Mouse (Mus musculus): Measurements from ENCODE around the gene Iqcf6. TPM values are rescaled to one million over a fixed set of nuclear protein-coding genes. Genes with fewer than 3 reads are reported as not detected.
"Not testable (repeated sequence)": the region's sequence is repeated elsewhere in the genome, so short reads cannot be mapped to it uniquely, and the experiment has no call there.

Iqcf6 gene
- not detected for total RNA-seq (2021)
- long read RNA-seq, experiment 1 = 0 reads
- long read RNA-seq, experiment 2 = 0 reads

- no peak for DNase-seq (ENCODE audit: low spot score in 2 of 2)
These were observed at the start of gene Iqcf6 for GRCm38 (mm10) chr9:106626282-106626681. Gene Iqcf6 (plus strand): TSS chr9:106626582.

GRCm38 (mm10) chr9:106580016-106580415, 46.4 kb upstream of the Iqcf6 start:
- no peak for DNase-seq (ENCODE audit: low spot score in 2 of 2)

GRCm38 (mm10) chr9:106582552-106582951, 43.8 kb upstream of the Iqcf6 start:
- no peak for DNase-seq (ENCODE audit: low spot score in 2 of 2)

- DNase-seq (ENCODE audit: low spot score in 2 of 2) = no peak
These were observed 34.2 kb upstream of the Iqcf6 start for GRCm38 (mm10) chr9:106592158-106592557.

GRCm38 (mm10) chr9:106595402-106595801, 31.0 kb upstream of the Iqcf6 start:
- DNase-seq (ENCODE audit: low spot score in 2 of 2) = not testable (repeated sequence)

- no peak for DNase-seq (ENCODE audit: low spot score in 2 of 2)
These were observed 30.5 kb upstream of the Iqcf6 start for GRCm38 (mm10) chr9:106595836-106596235.

- DNase-seq (ENCODE audit: low spot score in 2 of 2) = peak in 1 of 2 experiments; percentile 14
These were observed 27.9 kb upstream of the Iqcf6 start for GRCm38 (mm10) chr9:106598466-106598865.

- DNase-seq (ENCODE audit: low spot score in 2 of 2) = peak; percentile 23 to 44
These were observed 25.8 kb upstream of the Iqcf6 start for GRCm38 (mm10) chr9:106600546-106600945.

- no peak for DNase-seq (ENCODE audit: low spot score in 2 of 2)
These were observed 15.7 kb upstream of the Iqcf6 start for GRCm38 (mm10) chr9:106610727-106611126.

GRCm38 (mm10) chr9:106613951-106614350, 12.4 kb upstream of the Iqcf6 start:
- no peak for DNase-seq (ENCODE audit: low spot score in 2 of 2)

- no peak for DNase-seq (ENCODE audit: low spot score in 2 of 2)
These were observed 11.8 kb upstream of the Iqcf6 start for GRCm38 (mm10) chr9:106614616-106615015.

GRCm38 (mm10) chr9:106616306-106616705, 10.1 kb upstream of the Iqcf6 start:
- no peak for DNase-seq (ENCODE audit: low spot score in 2 of 2)

- no peak for DNase-seq (ENCODE audit: low spot score in 2 of 2)
These were observed 8.9 kb upstream of the Iqcf6 start for GRCm38 (mm10) chr9:106617496-106617895.

- DNase-seq (ENCODE audit: low spot score in 2 of 2) = not testable (repeated sequence)
These were observed 1.4 kb downstream of the Iqcf6 start for GRCm38 (mm10) chr9:106627796-106628195.

GRCm38 (mm10) chr9:106632185-106632584, 5.8 kb downstream of the Iqcf6 start:
- DNase-seq (ENCODE audit: low spot score in 2 of 2) = no peak

- no peak for DNase-seq (ENCODE audit: low spot score in 2 of 2)
These were observed 11.8 kb downstream of the Iqcf6 start for GRCm38 (mm10) chr9:106638154-106638553.

- no peak for DNase-seq (ENCODE audit: low spot score in 2 of 2)
These were observed 15.0 kb downstream of the Iqcf6 start for GRCm38 (mm10) chr9:106641346-106641745.

GRCm38 (mm10) chr9:106643128-106643527, 16.7 kb downstream of the Iqcf6 start:
- peak; percentile 80 to 86 for DNase-seq (ENCODE audit: low spot score in 2 of 2)

GRCm38 (mm10) chr9:106643787-106644186, 17.4 kb downstream of the Iqcf6 start:
- no peak for DNase-seq (ENCODE audit: low spot score in 2 of 2)

GRCm38 (mm10) chr9:106645684-106646271, 19.4 kb downstream of the Iqcf6 start:
- DNase-seq (ENCODE audit: low spot score in 2 of 2) = no peak

GRCm38 (mm10) chr9:106647226-106647625, 20.8 kb downstream of the Iqcf6 start:
- no peak for DNase-seq (ENCODE audit: low spot score in 2 of 2)

GRCm38 (mm10) chr9:106652720-106653119, 26.3 kb downstream of the Iqcf6 start:
- DNase-seq (ENCODE audit: low spot score in 2 of 2) = no peak
